Mouse (Mus musculus) G1E (cell line): Measurements from ENCODE around the gene Spp1.

Experiments used
- CTCF ChIP-seq: IDR thresholded peaks from 2 replicates; pipeline ENCODE4 v1.5.1; 2012; ENCODE audit warnings: low read depth, low read length, inconsistent platforms, mixed read lengths
- GATA1 ChIP-seq: IDR thresholded peaks from 2 replicates; pipeline ENCODE4 v1.6.1; 2012; ENCODE audit warnings: borderline replicate concordance, low read length, inconsistent platforms, mixed read lengths
- GATA2 ChIP-seq: IDR thresholded peaks from 2 replicates; pipeline ENCODE4 v1.6.1; 2012; ENCODE audit warnings: low read depth, low read length, inconsistent platforms, borderline replicate concordance
- POLR2AphosphoS5 ChIP-seq: IDR thresholded peaks from 2 replicates; pipeline ENCODE4 v1.6.1; 2012; ENCODE audit warnings: low read depth, low read length, inconsistent platforms; ENCODE audit not compliant: insufficient replicate concordance
- TAL1 ChIP-seq: conservative IDR thresholded peaks from 2 replicates; pipeline ENCODE4 v1.6.1; 2012; ENCODE audit warnings: low read depth, low read length, inconsistent platforms, mixed read lengths

GRCm38 (mm10) chr5:104449491-104449890 lies 14.6 kb downstream of the Spp1 start:
- TF ChIP-seq CTCF (no peak), GATA1 (no peak), GATA2 (no peak), POLR2AphosphoS5 (no peak), TAL1 (no peak)
